Mouse (Mus musculus) embryo, embryonic 11 days (tissue): ENCODE results near the gene Phf2.

Source experiments
- DNase-seq: peaks from one replicate; pipeline ENCODE4 v3.0.0-alpha.2; 2015

The Phf2 gene

DNA sequence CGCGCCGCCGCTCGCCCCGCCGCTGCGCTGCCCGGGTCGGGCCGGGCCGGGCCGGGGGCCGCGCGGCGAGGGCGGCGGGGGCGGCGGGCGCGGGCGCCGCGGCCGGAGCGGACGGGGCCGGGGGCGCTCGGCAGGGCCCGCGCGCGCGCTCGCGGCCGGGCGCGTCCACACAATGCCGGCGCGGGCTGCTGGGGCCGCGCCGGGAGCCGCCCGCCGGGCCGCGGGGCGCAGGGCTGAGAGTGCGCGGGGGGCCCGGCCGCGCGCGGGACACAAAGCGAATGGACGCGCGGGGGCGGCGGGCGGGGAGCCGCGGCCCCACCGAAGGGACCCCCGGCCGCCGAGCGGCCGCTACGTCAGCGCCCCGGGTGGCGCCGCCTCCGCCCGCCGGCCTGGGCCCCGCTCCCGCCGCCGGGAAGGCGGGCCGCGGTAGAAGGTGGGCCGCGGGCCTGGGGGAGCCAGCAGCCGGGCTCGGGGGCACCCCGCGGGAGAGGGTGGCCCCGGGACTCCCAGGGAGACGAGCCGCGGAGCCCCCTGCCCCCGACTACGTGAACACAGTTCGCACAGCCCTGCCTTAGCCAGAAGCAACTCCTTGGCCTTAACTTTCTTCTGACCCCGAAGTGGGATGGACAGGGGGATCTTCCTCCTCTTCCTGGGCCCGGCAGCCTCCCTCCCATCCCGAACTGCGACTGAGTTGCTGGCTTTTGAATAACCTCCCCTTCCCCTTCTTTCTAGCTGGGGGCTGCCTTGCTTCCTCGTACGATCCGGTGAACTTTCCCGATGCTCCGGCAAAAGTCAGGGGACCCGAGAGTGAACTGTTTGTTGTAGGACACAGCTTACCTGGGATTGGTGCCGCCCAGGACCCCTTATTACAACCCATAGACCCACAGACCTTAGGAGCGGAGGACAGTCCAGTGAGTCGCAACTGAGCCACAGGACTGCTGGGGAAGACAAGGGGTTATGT is at the start of gene Phf2:
Phf2 (minus strand) TSS at position 349 of the 961 bp plus-strand sequence.
- peak; percentile 74 for DNase-seq

DNA sequence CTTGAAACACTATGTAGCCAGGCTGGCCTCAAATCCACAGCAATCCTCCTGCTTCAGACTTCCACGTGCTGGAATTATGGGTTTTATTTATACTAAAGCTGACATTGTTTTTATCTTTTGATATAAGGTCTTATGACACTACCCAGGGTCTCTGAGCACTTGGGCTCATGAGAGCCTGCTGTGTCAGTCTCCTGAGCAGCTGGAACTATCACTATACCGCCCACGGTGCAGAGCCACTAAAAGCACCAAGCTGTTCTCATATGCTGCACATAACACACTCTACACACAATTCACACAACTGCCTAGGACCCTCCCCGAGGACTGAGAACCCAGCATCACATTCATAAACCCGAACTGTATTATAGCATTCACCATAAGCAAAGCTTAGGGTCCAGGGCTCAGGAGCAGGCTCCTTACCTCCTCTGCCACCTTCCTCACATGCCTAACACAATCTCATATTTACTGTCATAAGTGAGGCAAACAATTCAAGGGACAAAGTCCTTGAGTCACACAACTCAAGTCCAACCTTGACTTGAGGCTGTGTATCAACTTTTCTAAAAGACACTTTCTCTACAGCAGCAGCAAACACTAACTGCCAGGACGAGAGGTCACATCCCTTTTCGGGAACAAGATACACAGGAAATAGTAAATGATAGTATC is 49.0 kb upstream of the Phf2 start:
- no peak for DNase-seq

DNA sequence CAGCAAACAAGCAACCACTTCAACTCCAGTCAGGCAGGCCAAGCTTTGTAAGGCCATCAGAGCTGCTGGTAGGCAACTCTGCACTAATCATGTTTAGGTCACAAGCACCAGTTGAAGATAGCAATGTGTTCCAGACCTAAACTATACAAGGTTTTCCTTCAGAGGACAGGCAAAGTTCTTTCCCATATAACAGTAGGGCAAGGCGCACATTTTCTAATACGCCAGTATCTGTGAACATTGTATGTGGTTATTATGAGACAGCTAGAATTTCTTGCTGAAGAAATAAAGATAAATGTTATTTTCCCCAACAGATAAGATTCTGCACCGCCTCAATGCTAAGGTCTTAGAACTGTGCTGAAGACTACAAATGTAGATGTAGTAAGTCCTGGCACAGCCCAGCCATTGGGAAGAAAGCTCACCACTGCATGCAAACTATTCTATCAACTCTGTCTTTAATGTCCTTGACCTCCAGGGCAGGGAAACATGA is 46.2 kb upstream of the Phf2 start:
- DNase-seq = no peak

- no peak for DNase-seq
Measured at GRCm38 (mm10) chr13:48913680-48914079, 42.8 kb upstream of the Phf2 start.

GRCm38 (mm10) chr13:48913141-48913540 is 42.2 kb upstream of the Phf2 start:
- no peak for DNase-seq

- DNase-seq = no peak
Measured at GRCm38 (mm10) chr13:48911426-48911825, 40.5 kb upstream of the Phf2 start.

- DNase-seq = no peak
Measured at GRCm38 (mm10) chr13:48905458-48905857, 34.5 kb upstream of the Phf2 start.

DNA sequence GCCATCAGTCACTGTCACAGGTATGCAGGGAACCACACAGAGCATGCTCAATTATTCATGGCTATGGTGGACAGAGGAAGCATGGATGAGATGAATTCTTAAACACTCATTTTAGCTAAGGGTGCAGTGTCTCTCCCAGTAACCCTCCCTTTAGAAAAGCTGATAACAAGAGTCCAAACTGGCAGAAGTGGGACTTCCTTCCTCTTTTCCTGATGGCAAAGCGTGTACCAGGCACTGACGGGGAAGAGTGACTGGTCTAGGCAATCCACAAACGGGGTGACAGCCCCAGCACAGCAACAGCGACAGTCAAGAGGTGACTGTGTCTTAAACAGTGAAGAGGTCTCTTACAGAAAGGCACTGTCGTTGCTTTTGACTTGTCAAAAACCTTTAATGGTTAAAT is 24.5 kb upstream of the Phf2 start:
- no peak for DNase-seq

GRCm38 (mm10) chr13:48890260-48890960 is 19.5 kb upstream of the Phf2 start:
- no peak for DNase-seq

DNA sequence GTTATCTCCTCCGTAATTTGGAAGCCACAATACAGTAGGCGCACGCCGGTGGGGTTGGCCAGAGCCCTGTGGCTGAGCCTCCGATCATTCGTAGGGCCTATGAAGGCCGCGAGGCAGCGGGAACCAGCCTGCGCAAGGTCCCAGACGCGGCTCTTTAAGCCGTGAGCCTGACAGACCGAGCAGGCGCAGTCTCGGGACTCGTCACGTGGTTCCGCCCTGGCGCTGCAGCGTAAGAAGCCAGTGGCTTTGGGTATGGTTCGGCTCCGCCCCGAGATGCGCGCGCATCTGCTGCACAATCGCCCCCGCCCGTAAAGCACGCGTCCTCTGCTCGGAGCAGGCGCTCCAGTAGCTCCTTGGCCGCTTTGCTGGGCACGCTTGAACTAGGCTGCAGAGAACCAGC is 7.6 kb upstream of the Phf2 start:
- peak; percentile 99 for DNase-seq

- no peak for DNase-seq
Measured at GRCm38 (mm10) chr13:48877805-48878204, 6.9 kb upstream of the Phf2 start.

DNA sequence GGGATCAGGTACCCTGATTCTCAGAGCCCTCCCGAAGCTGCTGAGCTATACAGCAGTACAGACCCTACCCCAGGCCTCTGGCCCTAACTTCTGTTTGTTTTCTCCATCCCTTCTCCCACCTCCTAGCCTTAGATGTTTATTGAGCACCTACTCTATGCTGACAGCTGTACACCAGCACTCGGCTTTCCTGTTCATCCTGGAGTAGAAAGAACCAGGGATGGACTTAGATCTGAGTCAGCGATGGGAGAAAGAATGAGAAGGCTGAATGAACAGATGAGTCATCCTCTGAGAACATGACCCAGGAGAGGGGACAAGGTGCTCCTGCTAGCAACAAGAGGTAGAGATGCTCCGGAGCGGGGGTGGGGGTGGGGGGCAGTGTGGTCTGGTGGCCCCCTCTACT is 1.8 kb upstream of the Phf2 start:
- no peak for DNase-seq

DNA sequence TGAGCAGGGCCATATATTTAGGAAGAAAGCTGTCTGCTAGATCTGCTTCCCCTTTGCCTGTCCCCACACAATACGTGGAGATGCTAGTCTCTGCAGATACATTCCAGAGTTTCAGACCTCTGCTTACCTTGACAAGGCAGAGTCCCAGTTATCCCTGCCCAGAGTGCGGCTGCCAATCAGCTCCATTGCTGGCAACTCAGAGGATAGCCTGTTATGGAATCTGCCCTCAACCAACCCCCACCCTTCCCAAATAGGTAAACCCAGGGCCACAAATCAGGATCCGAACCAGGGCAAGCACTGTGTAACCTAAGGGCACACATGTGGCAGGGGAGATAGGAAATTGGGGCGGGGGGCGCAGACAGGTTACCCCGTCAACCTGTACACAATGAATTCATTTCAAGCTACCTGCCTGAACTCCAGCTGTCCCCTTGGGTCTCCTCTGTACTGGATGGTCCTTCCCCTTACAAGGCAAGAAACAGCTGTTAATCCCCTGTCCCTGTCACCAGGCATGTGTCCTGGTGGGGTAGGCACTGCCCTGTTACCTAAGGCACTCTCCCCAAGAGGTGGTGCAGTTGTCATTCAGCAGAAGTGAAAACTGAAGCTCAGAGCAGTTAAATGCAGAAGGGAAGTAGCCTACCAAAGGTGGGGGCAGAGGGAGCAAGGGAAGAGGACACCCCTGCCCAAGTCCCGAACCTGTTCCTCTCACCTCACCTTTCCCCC is 1.1 kb upstream of the Phf2 start:
- DNase-seq = no peak

DNA sequence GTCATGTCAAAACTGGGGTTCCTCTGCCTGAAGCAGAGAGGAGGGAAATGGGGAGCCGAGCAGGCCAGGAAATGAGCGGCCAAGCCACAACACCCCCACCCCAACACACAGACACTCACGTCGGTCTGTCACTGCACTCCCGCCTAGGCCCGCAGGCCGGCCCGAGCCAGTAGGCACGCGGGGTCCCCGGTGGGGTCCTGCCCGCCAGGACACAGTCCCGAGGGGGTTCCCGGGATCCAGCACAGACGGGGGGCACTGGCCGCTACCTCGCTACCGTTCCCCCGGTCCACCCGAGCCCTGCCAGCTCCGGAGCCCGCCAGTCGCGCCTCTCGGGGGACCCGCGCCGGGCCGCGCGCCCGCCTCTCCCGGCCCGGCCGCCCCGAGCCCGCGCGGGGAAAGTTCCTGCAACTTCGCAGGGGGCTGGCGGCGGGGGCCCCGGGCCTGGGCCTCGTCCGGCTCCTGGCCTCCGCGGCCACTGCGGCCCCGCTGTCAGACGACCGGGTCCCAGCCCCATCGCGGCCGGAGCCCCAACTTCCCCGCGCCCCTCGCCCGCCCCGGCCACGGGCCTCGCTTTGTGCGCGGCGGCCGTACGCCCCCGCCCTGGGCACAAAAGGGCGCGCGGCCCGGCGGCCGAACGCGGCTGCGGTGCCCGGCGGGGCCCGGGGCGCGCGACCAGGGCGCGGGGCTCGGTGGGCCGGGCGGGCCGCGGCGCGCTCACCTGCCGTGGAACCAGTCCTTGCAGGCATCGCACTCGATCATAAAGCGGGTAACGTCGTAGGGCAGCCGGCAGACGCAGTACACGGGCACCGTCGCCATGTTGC is 759 bp downstream of the Phf2 start:
- DNase-seq = peak; percentile 68

GRCm38 (mm10) chr13:48869600-48869949 is 1.3 kb downstream of the Phf2 start:
- no peak for DNase-seq

DNA sequence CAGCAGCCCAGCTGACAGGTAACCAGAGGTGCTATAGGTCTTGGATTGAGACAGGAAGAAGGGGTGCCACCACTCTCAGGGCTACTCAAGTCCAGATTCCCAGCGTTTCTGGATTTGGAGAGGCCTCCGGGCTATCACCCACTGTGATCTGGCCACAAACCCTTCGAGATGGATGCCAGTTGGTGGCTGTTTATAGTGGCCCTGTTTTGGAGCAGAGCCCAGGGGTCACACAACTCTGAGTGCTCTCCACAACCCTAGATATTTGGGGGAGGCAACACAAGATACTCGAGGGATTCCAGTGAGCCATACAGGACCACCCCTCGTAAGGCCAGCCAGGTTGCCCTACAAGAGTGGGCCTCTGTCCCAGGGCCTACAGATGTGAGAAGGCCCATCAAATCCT is 1.8 kb downstream of the Phf2 start:
- no peak for DNase-seq

- DNase-seq = no peak
Measured at GRCm38 (mm10) chr13:48864673-48865356, 6.1 kb downstream of the Phf2 start.

DNA sequence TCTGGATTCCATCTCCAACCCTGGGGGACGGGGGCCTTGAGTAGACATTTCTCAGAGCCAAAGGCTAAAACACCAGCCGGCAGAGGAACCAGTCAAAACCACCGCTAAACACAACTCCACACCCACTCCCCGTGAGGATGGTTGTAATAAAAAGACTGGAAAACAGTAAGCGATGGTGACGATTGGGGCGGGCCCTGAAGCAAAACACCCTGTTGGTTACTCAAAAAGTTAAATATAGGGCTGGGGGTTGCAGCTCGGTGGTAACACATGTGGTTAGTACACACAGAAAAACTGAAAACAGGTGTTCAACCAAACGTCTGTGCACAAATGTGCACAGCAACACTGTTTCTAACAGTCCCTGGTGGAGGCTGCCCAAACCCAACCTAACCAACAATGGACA is 7.4 kb downstream of the Phf2 start:
- DNase-seq = no peak

GRCm38 (mm10) chr13:48861913-48862312 is 9.0 kb downstream of the Phf2 start:
- no peak for DNase-seq

DNA sequence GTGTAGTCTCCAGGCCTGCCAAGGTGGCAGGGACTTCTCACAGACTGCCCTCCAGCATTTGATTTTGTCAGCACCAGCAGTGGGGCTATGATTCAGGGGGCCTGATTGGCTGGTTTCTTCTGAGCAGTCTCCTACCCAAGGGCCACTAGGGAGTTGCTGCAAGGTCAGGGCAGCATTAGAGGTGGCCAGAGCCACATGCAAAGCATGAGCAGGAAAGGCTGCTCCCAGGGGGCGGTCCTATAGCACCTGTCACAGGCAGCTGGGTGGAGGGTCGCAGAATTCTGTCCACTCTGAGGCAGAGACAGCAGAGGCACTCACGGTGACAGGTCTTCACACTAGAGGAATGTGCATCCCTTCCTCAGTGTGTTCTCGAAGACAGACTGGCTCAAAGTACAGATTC is 12.1 kb downstream of the Phf2 start:
- DNase-seq = no peak

- DNase-seq = no peak
Measured at GRCm38 (mm10) chr13:48858054-48858453, 12.9 kb downstream of the Phf2 start.
